Mouse (Mus musculus) heart, embryonic 12.5 days (tissue): Measurements from ENCODE around the gene Plcb2. TPM values are rescaled to one million over a fixed set of nuclear protein-coding genes. Genes with fewer than 3 reads are reported as not detected.

Experiments
- ATAC-seq: fragments of 200-750 bp; cut with Nextera tagmentation; 2 replicates; pipeline ENCODE4 v1.8.0; 2017; ENCODE audit warnings: moderate TSS enrichment, moderate library complexity; ENCODE audit not compliant: insufficient number of reproducible peaks, low FRiP score
- H3K27ac ChIP-seq: fragments of 300-500 bp; sonication (generic); 2 replicates; pipeline ENCODE4 v1.5.1; 2016; ENCODE audit warnings: mild to moderate bottlenecking, moderate library complexity; ENCODE audit not compliant: poor library complexity, severe bottlenecking
- H3K27me3 ChIP-seq: fragments of 300-500 bp; sonication (generic); replicated peaks from 2 replicates; pipeline ENCODE4 v1.6.1; 2016; ENCODE audit warnings: mild to moderate bottlenecking, moderate library complexity
- H3K36me3 ChIP-seq: fragments of 300-500 bp; sonication (generic); 2 replicates; pipeline ENCODE4 v1.6.1; 2016; ENCODE audit warnings: mild to moderate bottlenecking, moderate library complexity
- H3K4me1 ChIP-seq: fragments of 300-500 bp; sonication (generic); replicated peaks from 2 replicates; pipeline ENCODE4 v1.6.1; 2016; ENCODE audit warnings: mild to moderate bottlenecking
- H3K4me2 ChIP-seq: fragments of 300-500 bp; sonication (generic); 2 replicates; pipeline ENCODE4 v1.6.1; 2016; ENCODE audit warnings: mild to moderate bottlenecking, moderate library complexity
- H3K4me3 ChIP-seq: fragments of 300-500 bp; sonication (generic); 2 replicates; pipeline ENCODE4 v1.5.1; 2016; ENCODE audit warnings: mild to moderate bottlenecking
- H3K9ac ChIP-seq: fragments of 300-500 bp; sonication (generic); 2 replicates; pipeline ENCODE4 v1.6.1; 2016; ENCODE audit warnings: mild to moderate bottlenecking, moderate library complexity
- H3K9me3 ChIP-seq: fragments of 300-500 bp; sonication (generic); replicated peaks from 2 replicates; pipeline ENCODE4 v1.6.1; 2016; ENCODE audit warnings: mild to moderate bottlenecking, moderate library complexity
- WGBS: fragments of 180-500 bp; shearing (Covaris S2); methylation state at CpG from one replicate; pipeline ENCODE4 v1.1.7; 2016; 5-methylcytosine and 5-hydroxymethylcytosine counted together
- polyA plus RNA-seq: library from polyadenylated mRNA; unstranded; fragments of >200 nt; fragmentation: Nextera tagmentation; extraction: Ambion mirVana; gene quantifications from 2 replicates; pipeline ENCODE4 v1.2.1, GENCODE M21; 2016

Gene Plcb2
- polyA plus RNA-seq, 1 experiment from 2014 or later = 1.4 TPM

- Histone ChIP-seq H3K4me2 (peak overlapping the region; percentile 79), H3K9me3 (no peaks in the 10 kb centered on the region), H3K4me1 (peaks cover 49% of the 10 kb centered on the region), H3K9ac (peak overlapping the region; percentile 56), H3K27me3 (peaks cover 67% of the 10 kb centered on the region), H3K27ac (no peak overlapping the region), H3K36me3 (no peaks in the 10 kb centered on the region), H3K4me3 (peak overlapping the region; percentile 39)
- ATAC-seq = peak; percentile 41
- 2% methylated on average over 36 of the region's 36 CpGs for WGBS
Measured at GRCm38 (mm10) chr2:118711038-118711494, 17.2 kb downstream of the Plcb2 start.

- no peaks in the 10 kb centered on the region for H3K9me3 ChIP-seq
- H3K27me3 ChIP-seq = peaks cover 79% of the 10 kb centered on the region
- no peaks in the 10 kb centered on the region for H3K36me3 ChIP-seq
- no peak overlapping the region for H3K9ac ChIP-seq
- H3K4me1 ChIP-seq = peaks cover 45% of the 10 kb centered on the region
- WGBS = 53% methylated on average over 4 of the region's 4 CpGs
- H3K4me2 ChIP-seq = no peak overlapping the region
- H3K4me3 ChIP-seq = no peak overlapping the region
- no peak for ATAC-seq
- no peak overlapping the region for H3K27ac ChIP-seq
Measured at GRCm38 (mm10) chr2:118709655-118710221, 18.5 kb downstream of the Plcb2 start.

- Histone ChIP-seq H3K27me3 (peaks cover 91% of the 10 kb centered on the region), H3K4me2 (no peak overlapping the region), H3K4me1 (peaks cover 57% of the 10 kb centered on the region), H3K9ac (no peak overlapping the region), H3K9me3 (no peaks in the 10 kb centered on the region), H3K36me3 (no peaks in the 10 kb centered on the region), H3K4me3 (no peak overlapping the region), H3K27ac (no peak overlapping the region)
- ATAC-seq = no peak
- WGBS = 83% methylated on average over 4 of the region's 4 CpGs
Measured at GRCm38 (mm10) chr2:118708472-118708871, 19.8 kb downstream of the Plcb2 start.

GRCm38 (mm10) chr2:118706436-118706835 lies 21.8 kb downstream of the Plcb2 start:
- peaks cover 65% of the 10 kb centered on the region for H3K4me1 ChIP-seq
- H3K27me3 ChIP-seq = peaks cover 91% of the 10 kb centered on the region
- WGBS = 7% methylated on average over 6 of the region's 6 CpGs
- H3K36me3 ChIP-seq = no peaks in the 10 kb centered on the region
- H3K27ac ChIP-seq = peak overlapping the region; percentile 48; the same call in 1 of the 2 replicates
- no peak overlapping the region for H3K9ac ChIP-seq
- no peak for ATAC-seq
- no peak overlapping the region for H3K4me2 ChIP-seq
- no peak overlapping the region for H3K4me3 ChIP-seq
- no peaks in the 10 kb centered on the region for H3K9me3 ChIP-seq

- Histone ChIP-seq H3K4me3 (peak within 1 kb of the TSS; percentile 49), H3K9me3 (no peaks in the 10 kb centered on the region), H3K27me3 (peaks cover 94% of the 10 kb centered on the region), H3K4me2 (peak within 1 kb of the TSS; percentile 81), H3K9ac (peak within 1 kb of the TSS; percentile 73), H3K4me1 (peaks cover 58% of the 10 kb centered on the region), H3K27ac (no peak within 1 kb of the TSS), H3K36me3 (no peaks in the 10 kb centered on the region)
- WGBS = 1% methylated on average over 50 of the region's 50 CpGs
- ATAC-seq = no peak
Measured at GRCm38 (mm10) chr2:118703913-118704730, 24.1 kb downstream of the Plcb2 start, which contains the start of gene Ankrd63. Gene Ankrd63 (minus strand): TSS chr2:118703963.

GRCm38 (mm10) chr2:118702883-118703761 lies 25.1 kb downstream of the Plcb2 start:
- peak; percentile 19; the same call in 1 of the 2 replicates for ATAC-seq
- H3K4me2 ChIP-seq = peak overlapping the region; percentile 81
- no peak overlapping the region for H3K27ac ChIP-seq
- peaks cover 59% of the 10 kb centered on the region for H3K4me1 ChIP-seq
- no peaks in the 10 kb centered on the region for H3K36me3 ChIP-seq
- H3K9me3 ChIP-seq = no peaks in the 10 kb centered on the region
- H3K9ac ChIP-seq = peak overlapping the region; percentile 73
- 1% methylated on average over 89 of the region's 93 CpGs for WGBS
- H3K4me3 ChIP-seq = peak overlapping the region; percentile 49
- H3K27me3 ChIP-seq = peaks cover 91% of the 10 kb centered on the region

- 8% methylated on average over 51 of the region's 51 CpGs for WGBS
- Histone ChIP-seq H3K4me1 (peaks cover 66% of the 10 kb centered on the region), H3K4me3 (peak overlapping the region; percentile 49), H3K27me3 (peaks cover 87% of the 10 kb centered on the region), H3K27ac (no peak overlapping the region), H3K9me3 (no peaks in the 10 kb centered on the region), H3K36me3 (no peaks in the 10 kb centered on the region), H3K9ac (peak overlapping the region; percentile 73), H3K4me2 (peak overlapping the region; percentile 81)
- no peak for ATAC-seq
Measured at GRCm38 (mm10) chr2:118701971-118702882, 26.0 kb downstream of the Plcb2 start.

GRCm38 (mm10) chr2:118701161-118701560 lies 27.1 kb downstream of the Plcb2 start:
- 15% methylated on average over 5 of the region's 5 CpGs for WGBS

GRCm38 (mm10) chr2:118700179-118701062 lies 27.8 kb downstream of the Plcb2 start:
- 3% methylated on average over 32 of the region's 32 CpGs for WGBS
- Histone ChIP-seq H3K27me3 (peaks cover 87% of the 10 kb centered on the region), H3K9ac (peak overlapping the region; percentile 38), H3K9me3 (no peaks in the 10 kb centered on the region), H3K4me2 (peak overlapping the region; percentile 59), H3K4me1 (peaks cover 63% of the 10 kb centered on the region), H3K36me3 (no peaks in the 10 kb centered on the region), H3K4me3 (peak overlapping the region; percentile 30), H3K27ac (no peak overlapping the region)
- no peak for ATAC-seq

More at GRCm38 (mm10) chr2:118701161-118701560, 27.1 kb downstream of the Plcb2 start:
- Histone ChIP-seq H3K4me2 (peak overlapping the region; percentile 59; the same call in 1 of the 2 replicates), H3K9me3 (no peaks in the 10 kb centered on the region), H3K4me3 (no peak overlapping the region), H3K4me1 (peaks cover 67% of the 10 kb centered on the region), H3K9ac (no peak overlapping the region), H3K27me3 (peaks cover 87% of the 10 kb centered on the region), H3K27ac (no peak overlapping the region), H3K36me3 (no peaks in the 10 kb centered on the region)
- ATAC-seq = no peak
